Mouse (Mus musculus): Measurements from ENCODE around the gene Mpp6.

GRCm38 (mm10) chr6:50192822-50193221 lies 82.8 kb downstream of the Mpp6 start:
- TF ChIP-seq EP300 (IDR thresholded peaks at IDR 0.05; ENCODE audit: low read length) (peak; percentile 70), POLR2A (IDR thresholded peaks at IDR 0.05; ENCODE audit: low read depth, low read length) (no peak), MAFK (IDR thresholded peaks at IDR 0.05; ENCODE audit: insufficient replicate concordance, low read length) (0 out of 2 replicates have a peak, but pooled peaks have one; percentile 14), KAT2A (IDR thresholded peaks at IDR 0.05; ENCODE audit: insufficient replicate concordance, low read length) (no peak), USF2 (conservative IDR thresholded peaks at IDR 0.05; ENCODE audit: low read depth, low read length) (no peak), TCF12 (IDR thresholded peaks at IDR 0.05; ENCODE audit: low read depth, low read length) (no peak), PAX5 (IDR thresholded peaks at IDR 0.05; ENCODE audit: low read length) (no peak), CTCF (conservative IDR thresholded peaks at IDR 0.05 in 1 of 2, IDR thresholded peaks at IDR 0.05 in 1 of 2; ENCODE audit: low read depth in 2 of 2, low read length in 2 of 2) (no peak), TBP (conservative IDR thresholded peaks at IDR 0.05; ENCODE audit: low read depth, low read length) (no peak), E2F4 (IDR thresholded peaks at IDR 0.05; ENCODE audit: insufficient replicate concordance, low read depth, low read length) (no peak), JUND (conservative IDR thresholded peaks at IDR 0.05; ENCODE audit: low read depth, low read length) (no peak)

Data from CH12.LX (cell line).